Mouse (Mus musculus): ENCODE results near the gene Hist4h4.

DNA sequence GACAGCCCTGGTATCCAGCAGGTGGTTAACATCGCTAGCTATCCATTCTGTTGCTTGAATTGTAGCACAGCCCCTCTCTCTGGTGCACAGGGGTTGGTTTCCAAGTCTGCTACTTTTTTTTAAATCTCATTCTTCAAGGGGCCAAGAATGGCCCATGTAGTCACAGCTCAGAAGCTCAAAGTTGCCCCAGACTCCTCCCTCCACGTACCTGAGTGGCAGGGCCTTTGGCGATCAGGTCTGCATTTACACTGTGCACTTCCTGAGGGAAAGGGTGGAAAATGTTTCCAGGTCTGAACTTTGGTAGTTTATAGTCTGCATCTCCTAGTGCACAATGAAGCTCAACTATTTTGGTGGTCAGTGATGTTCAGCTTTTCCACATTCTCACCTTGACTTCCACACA is 43.1 kb upstream of the Hist4h4 start:
- TF ChIP-seq CTCF (IDR thresholded peaks at IDR 0.05; ENCODE audit: borderline replicate concordance, insufficient read depth, low read depth, low read length) = no peak
- no peak for TF ChIP-seq POLR2A (IDR thresholded peaks at IDR 0.05; ENCODE audit: borderline replicate concordance, insufficient read depth, low read length)

Measured in cerebellum, adult 2 months (tissue).